Mouse (Mus musculus): ENCODE data around the gene Gldc.
"Not testable (repeated sequence)": the region's sequence is repeated elsewhere in the genome, so short reads cannot be mapped to it uniquely, and the experiment has no call there.

The Gldc gene

GRCm38 (mm10) chr19:30174919-30175571 lies at the start of gene Gldc:
TSS of gene Gldc (minus strand) at chr19:30175429.
- in situ Hi-C loops (cut with MboI): no loop called here

GRCm38 (mm10) chr19:30222593-30222992 lies 47.4 kb upstream of the Gldc start:
- in situ Hi-C loops (cut with MboI): not testable (repeated sequence)

- in situ Hi-C loops (cut with MboI): no loop called here
Measured at GRCm38 (mm10) chr19:30217335-30217734, 42.1 kb upstream of the Gldc start.

- in situ Hi-C loops (cut with MboI): no loop called here
Measured at GRCm38 (mm10) chr19:30216186-30216585, 41.0 kb upstream of the Gldc start.

- in situ Hi-C loops (cut with MboI): not testable (repeated sequence)
Measured at GRCm38 (mm10) chr19:30215736-30216135, 40.5 kb upstream of the Gldc start.

- in situ Hi-C loops (cut with MboI): no loop called here
Measured at GRCm38 (mm10) chr19:30214026-30214425, 38.8 kb upstream of the Gldc start.

DNA sequence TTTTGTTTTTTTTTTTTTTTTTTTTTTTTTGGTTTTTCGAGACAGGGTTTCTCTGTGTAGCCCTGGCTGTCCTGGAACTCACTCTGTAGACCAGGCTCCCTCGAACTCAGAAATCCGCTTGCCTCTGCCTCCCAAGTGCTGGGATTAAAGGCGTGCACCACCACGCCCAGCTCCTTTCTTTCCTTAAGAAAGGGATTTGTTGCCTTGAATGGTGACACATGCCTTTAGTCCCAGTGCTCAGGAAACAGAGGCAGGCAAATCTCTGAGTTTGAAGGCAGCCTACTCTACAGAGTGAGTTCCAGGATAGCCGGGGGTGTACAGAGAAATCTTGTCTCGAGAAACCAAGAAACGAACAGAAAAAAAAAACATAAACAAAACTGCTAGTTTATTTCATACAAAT lies 33.8 kb upstream of the Gldc start:
- in situ Hi-C loops (cut with MboI): not testable (repeated sequence)

DNA sequence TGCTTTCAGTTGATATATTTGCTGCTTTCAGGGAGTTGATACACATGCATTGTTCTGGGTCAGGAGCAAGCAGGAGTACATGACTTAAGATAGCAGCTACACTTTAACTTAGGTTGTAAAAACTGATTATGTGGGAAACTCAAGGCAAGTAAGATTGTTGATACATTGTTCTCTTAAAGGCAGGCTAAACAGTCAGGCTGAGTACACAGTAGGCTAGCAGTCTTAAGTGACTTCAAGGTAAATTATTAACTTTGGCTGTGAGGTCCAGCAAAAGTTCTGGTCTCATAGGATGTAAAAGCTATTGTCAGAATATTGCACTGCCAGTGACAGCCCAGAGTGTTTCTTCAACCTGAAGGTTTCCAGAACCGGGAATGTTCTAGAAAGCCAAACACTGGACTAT lies 31.8 kb upstream of the Gldc start:
- in situ Hi-C loops (cut with MboI): no loop called here

DNA sequence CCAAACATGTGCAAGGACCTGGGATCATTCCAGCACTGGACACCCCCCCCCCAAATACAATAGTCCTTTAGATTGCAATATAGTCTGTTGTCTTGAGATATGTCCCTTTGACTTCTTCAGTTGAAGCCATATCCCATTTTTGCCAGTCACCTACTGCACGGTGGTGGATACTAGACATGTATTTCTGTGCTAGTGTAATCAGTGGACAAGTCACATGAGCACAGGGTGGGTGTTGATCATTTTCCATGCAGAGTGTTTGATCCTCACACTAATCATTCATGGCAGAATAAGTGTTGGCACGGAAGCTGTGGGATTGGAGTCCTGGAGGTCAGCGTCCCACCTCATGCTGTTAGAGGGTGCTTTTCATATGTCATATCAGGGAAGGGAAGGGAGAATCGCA lies 30.6 kb upstream of the Gldc start:
- in situ Hi-C loops (cut with MboI): no loop called here

DNA sequence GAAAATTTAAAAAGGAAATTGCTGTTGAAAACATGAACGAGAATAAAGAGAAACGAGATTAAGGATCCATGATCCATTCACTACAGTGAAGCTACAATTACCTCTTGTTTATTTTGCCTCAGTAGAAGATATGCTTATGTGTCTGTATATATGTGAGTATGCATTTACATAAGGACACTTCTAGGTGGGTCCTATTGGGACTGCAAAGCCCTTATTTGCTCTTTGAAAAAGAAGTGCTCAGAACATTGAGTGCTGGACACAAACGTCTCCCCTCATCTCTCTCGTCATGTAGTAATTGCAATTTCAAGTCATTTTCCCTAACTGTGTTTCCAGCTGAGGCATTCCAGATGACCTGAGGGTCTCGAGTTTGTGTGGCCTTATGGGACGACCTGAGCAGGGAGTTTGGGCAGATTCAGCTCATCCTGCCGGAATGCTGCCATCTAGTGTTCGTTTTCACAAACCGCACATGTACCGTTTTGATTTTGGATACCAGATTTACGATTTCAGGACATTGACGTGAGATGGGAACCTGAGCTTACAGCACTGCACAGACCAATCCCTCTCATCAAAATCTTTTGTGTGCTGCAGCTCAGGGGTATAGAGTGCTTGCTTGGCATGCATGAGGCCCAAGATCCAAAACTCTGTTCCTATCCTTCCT lies 30.1 kb upstream of the Gldc start:
- in situ Hi-C loops (cut with MboI): no loop called here

- in situ Hi-C loops (cut with MboI): no loop called here
Measured at GRCm38 (mm10) chr19:30202177-30202576, 26.9 kb upstream of the Gldc start.

GRCm38 (mm10) chr19:30194999-30195398 lies 19.8 kb upstream of the Gldc start:
- in situ Hi-C loops (cut with MboI): no loop called here

DNA sequence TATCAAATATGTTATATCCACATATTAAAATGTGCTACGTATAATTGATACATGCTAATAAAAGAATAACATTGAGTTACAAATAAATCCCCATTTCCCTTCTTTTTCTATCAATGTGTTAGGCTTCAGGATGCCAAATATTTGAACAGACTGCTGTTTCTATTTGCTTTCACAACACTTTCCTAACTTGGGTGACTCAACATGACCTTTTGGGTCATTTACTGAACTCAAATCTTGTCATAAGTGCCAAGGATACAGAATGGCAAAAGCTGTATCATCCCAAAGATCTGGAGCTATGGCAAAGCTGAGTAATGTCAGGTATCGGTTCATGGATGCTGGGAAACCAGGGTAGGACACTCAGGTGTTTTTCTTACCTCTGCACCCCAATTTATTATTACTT lies 12.0 kb upstream of the Gldc start:
- in situ Hi-C loops (cut with MboI): no loop called here

- in situ Hi-C loops (cut with MboI): no loop called here
Measured at GRCm38 (mm10) chr19:30185536-30185935, 10.3 kb upstream of the Gldc start.

DNA sequence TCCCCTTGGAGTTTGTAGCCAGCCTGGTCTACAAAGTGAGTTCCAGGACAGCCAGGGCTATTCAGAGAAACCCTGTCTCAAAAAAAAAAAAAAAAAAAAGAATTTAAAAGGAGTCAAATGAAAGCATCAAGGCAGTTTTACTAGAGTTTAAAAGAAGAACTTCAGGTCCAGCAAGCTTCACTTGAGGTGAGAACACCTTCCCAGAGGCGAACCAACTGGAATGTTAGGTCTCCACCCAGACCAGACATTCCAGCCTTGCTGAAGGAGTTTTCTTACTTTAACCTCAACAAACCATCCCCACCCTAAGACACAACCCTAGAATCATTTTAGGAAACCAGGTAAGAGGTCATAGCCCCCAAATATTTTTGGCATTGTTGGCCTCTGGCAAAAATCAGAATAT lies 4.8 kb upstream of the Gldc start:
- in situ Hi-C loops (cut with MboI): no loop called here

DNA sequence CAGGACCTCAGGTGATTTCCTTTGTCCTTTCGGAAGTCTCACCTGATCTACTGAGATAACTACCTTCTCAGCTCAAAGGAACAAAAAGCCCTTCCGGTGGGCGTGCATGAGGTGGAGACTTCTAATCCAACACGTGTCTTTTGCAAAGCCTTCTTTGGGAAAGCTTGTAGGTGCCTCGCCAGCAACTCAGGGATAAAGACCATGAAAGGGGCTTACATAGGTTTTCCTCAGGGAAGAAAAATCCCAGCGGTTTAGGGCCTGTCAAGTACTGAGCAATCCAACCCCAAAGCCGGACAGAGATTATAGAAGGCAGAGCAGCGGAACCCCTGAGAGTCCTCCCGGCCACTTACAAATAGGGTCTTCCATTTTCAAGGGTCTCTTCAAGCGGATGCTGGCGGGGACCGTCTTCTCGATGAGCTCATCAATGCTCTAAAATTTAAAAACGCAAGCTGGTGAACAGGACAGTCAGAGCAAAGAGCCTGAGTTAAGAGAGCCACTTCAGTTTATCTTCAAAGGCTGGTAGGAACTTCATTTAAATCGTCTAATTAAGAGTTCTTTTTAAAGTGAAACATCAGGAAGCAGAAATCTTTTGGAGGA lies 1.1 kb downstream of the Gldc start:
- in situ Hi-C loops (cut with MboI): no loop called here

DNA sequence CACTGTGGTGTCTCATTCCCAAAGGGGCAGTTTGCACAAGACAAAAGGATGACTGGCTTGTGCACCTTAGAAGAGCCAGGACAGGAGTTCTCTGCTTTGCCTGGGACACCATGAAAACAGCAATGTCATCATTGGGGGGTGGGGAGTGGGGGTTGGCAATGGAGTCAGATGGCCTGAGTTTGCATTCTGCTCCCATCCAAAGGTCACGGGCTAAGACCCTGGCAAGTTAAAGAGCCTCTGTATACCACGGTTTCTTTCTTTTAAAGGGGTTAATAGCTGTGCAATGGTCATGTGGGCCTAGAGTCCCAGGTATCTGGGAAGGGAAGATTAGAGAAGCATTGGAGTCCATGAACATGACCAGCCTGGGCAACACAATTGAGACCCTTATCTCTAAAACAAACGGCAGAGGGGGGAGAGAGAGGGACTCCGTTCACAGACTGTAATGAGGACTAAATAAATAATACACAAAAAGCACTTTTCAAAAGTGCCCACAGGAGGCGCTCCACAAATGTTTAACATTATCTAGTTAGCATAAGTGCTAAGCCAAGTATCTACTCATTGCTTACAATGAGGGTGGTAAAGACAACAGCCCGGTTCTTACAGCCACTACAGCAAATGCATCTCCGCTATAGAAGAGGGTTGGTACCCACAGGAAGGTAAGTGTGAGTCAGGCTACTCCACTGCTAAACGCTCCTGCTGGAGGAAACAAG lies 3.7 kb downstream of the Gldc start:
- in situ Hi-C loops (cut with MboI): no loop called here

GRCm38 (mm10) chr19:30170319-30170718 lies 4.9 kb downstream of the Gldc start:
- in situ Hi-C loops (cut with MboI): no loop called here

- in situ Hi-C loops (cut with MboI): no loop called here
Measured at GRCm38 (mm10) chr19:30166801-30167505, 8.3 kb downstream of the Gldc start.

- in situ Hi-C loops (cut with MboI): no loop called here
Measured at GRCm38 (mm10) chr19:30164228-30164627, 11.0 kb downstream of the Gldc start.

DNA sequence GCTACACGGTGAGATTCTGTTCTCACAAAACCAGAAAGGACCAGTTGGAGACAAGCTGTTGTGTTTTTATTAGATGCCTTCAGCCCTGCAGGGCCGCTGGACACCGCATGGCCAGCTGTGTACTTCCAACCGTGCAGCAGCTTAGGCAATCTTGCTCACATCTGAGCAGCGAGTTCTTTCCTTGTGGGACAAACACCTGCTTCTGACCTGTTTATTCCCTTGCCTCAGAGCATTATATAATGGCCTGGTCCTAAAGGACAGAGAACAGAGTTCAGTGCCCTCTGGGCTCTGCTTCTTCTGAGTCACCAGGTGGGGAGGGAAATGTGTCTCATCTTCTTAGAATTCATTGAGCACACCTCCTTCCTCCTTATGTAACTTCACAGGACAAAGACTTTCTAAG lies 12.4 kb downstream of the Gldc start:
- in situ Hi-C loops (cut with MboI): no loop called here

DNA sequence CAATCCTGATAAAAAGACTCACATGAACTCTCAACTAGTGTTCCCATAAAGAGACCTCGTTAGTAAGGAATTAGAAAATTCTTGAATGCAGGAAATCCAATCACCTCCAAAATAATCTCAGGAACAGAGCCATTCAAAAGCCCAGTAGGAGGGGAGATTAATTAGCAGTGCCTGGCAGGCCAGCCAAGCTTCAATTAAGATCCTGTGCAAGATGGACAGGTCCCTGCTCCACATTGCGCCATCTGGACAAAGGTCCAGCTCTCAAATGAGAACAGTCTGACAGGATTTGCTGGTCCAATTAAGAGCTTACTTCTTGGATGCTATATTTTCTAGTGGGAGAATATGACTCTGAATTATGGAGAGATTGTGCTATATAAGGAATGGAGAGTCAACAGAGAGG lies 15.2 kb downstream of the Gldc start:
- in situ Hi-C loops (cut with MboI): no loop called here

Data from mature B cell (primary cell).